9 mouse cellular contexts compared by ENCODE assay signal in the genomic region with DNA sequence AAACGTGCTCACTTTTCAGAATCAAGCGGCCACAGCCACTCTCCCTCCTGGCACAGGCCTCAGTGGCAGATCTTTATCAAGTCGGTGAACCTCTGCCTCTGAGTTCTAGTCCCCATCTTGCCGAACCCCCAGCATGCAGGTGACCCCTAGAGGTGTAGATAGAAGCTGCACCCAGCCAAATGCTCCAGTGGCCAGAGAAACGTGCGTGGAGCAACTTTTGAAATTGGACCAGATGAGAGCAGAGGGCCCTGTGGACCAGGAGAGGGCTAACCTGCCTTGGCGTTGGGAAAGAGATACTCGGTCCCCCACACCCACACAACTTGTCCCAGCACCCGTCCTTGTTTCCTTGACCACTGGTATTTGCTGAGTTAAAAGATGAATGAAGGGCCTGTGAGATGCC. TPM values are rescaled to one million over a fixed set of nuclear protein-coding genes. Genes with fewer than 3 reads are reported as not detected.
DNase-seq lines count a peak whose midpoint lies in the region; ATAC-seq and TF ChIP-seq lines count a peak whose summit lies in the region.
"Had no signal": no experiment of that assay in that cellular context is flagged by ENCODE, and none has a peak within 500 bp of the region (broad histone marks: within the 10 kb centered on the region; RNA-seq: fewer than 3 reads in every experiment).

No protein-coding gene starts in this region.

- peak; percentile 27 for TF ChIP-seq CTCF in heart, postnatal 0 days (IDR thresholded peaks at IDR 0.05; ENCODE audit: low read depth)

- no peak for TF ChIP-seq EP300 in heart, postnatal 0 days (IDR thresholded peaks at IDR 0.05; ENCODE audit: low read depth)

- no peaks in the 10 kb centered on the region for H3K27me3 ChIP-seq in heart, postnatal 0 days (ENCODE audit: control insufficient read depth, insufficient read depth, low read length)
- H3K27me3 ChIP-seq in heart, embryonic 12.5 days (replicated peaks): no peaks in the 10 kb centered on the region
- H3K27me3 ChIP-seq in forebrain, embryonic 15.5 days: no peaks in the 10 kb centered on the region
- H3K27me3 ChIP-seq: neural tube, embryonic 13.5 days had no signal

- ATAC-seq in heart, postnatal 0 days (ENCODE audit: insufficient read depth, low read depth): no peak
- ATAC-seq in heart, embryonic 12.5 days (ENCODE audit: insufficient number of reproducible peaks, low FRiP score): no peak
- no peak for ATAC-seq in forebrain, embryonic 15.5 days (replicated peaks)

- no peaks in the 10 kb centered on the region for H3K9me3 ChIP-seq in heart, postnatal 0 days (replicated peaks; ENCODE audit: control insufficient read depth, low read length)
- no peaks in the 10 kb centered on the region for H3K9me3 ChIP-seq in heart, embryonic 12.5 days (replicated peaks)
- H3K9me3 ChIP-seq in forebrain, embryonic 15.5 days: no peaks in the 10 kb centered on the region
- H3K9me3 ChIP-seq: neural tube, embryonic 13.5 days had no signal

- H3K4me3 ChIP-seq in heart, postnatal 0 days (ENCODE audit: low read depth, low read length): no peak overlapping the region
- no peak overlapping the region for H3K4me3 ChIP-seq in heart, embryonic 12.5 days
- H3K4me3 ChIP-seq in forebrain, embryonic 15.5 days: no peak overlapping the region
- H3K4me3 ChIP-seq: neural tube, embryonic 13.5 days had no signal

- H3K4me1 ChIP-seq in heart, postnatal 0 days (ENCODE audit: control insufficient read depth, insufficient read depth): no peaks in the 10 kb centered on the region
- no peaks in the 10 kb centered on the region for H3K4me1 ChIP-seq in heart, embryonic 12.5 days (replicated peaks)
- H3K4me1 ChIP-seq in forebrain, embryonic 15.5 days: no peaks in the 10 kb centered on the region
- H3K4me1 ChIP-seq: neural tube, embryonic 13.5 days had no signal

- H3K9ac ChIP-seq in heart, postnatal 0 days (replicated peaks; ENCODE audit: low read depth, low read length): no peak overlapping the region
- H3K9ac ChIP-seq in heart, embryonic 12.5 days: no peak overlapping the region
- H3K9ac ChIP-seq in forebrain, embryonic 15.5 days (replicated peaks): no peak overlapping the region
- H3K9ac ChIP-seq: neural tube, embryonic 13.5 days had no signal

- H3K36me3 ChIP-seq in heart, postnatal 0 days (replicated peaks; ENCODE audit: control insufficient read depth, insufficient read depth, low read length): no peaks in the 10 kb centered on the region
- no peaks in the 10 kb centered on the region for H3K36me3 ChIP-seq in heart, embryonic 12.5 days
- H3K36me3 ChIP-seq in forebrain, embryonic 15.5 days: no peaks in the 10 kb centered on the region
- H3K36me3 ChIP-seq: neural tube, embryonic 13.5 days had no signal

- DNase-seq in heart, postnatal 0 days (ENCODE audit: low spot score): no peak
- DNase-seq in B cell, adult 2 months: peak; percentile 26 to 31
- peak; percentile 30 for DNase-seq in adipocyte (ENCODE audit: low spot score)
- DNase-seq in lung, postnatal 10 days: peak; percentile 40
- no peak for DNase-seq in testis, postnatal 14 days (ENCODE audit: low spot score)
- DNase-seq in right cerebral cortex, postnatal 10 days (ENCODE audit: low spot score in 2 of 2): no peak

- no peak overlapping the region for H3K27ac ChIP-seq in heart, postnatal 0 days (ENCODE audit: low read depth)
- no peak overlapping the region for H3K27ac ChIP-seq in heart, embryonic 12.5 days (ENCODE audit: poor library complexity, severe bottlenecking)
- H3K27ac ChIP-seq in forebrain, embryonic 15.5 days (replicated peaks): no peak overlapping the region
- H3K27ac ChIP-seq: neural tube, embryonic 13.5 days had no signal

- no peak overlapping the region for H3K4me2 ChIP-seq in heart, postnatal 0 days (ENCODE audit: low read depth, low read length)
- no peak overlapping the region for H3K4me2 ChIP-seq in heart, embryonic 12.5 days
- no peak overlapping the region for H3K4me2 ChIP-seq in forebrain, embryonic 15.5 days (replicated peaks)
- H3K4me2 ChIP-seq: neural tube, embryonic 13.5 days had no signal

- 35% methylated on average over 9 of the region's 9 CpGs for WGBS in heart, postnatal 0 days
- 37% methylated on average over 9 of the region's 9 CpGs for WGBS in heart, embryonic 12.5 days
- WGBS in forebrain, embryonic 15.5 days: 37% methylated on average over 9 of the region's 9 CpGs

RNA-seq across cellular contexts. Expression of gene Upk3b, which starts 7.1 kb away (rescaled TPM):
- total RNA-seq in heart, postnatal 0 days (2014; rRNA removed; ENCODE audit: low replicate concordance): 40.6 and 47.9 TPM in 2 replicates
- polyA plus RNA-seq in heart, postnatal 0 days (2015; fragmentation: Nextera tagmentation; extraction: Ambion mirVana): 21.1 and 24.0 TPM in 2 replicates
- 60.2 and 60.5 TPM in 2 replicates for polyA plus RNA-seq in heart, embryonic 12.5 days (2016; fragmentation: Nextera tagmentation; extraction: Ambion mirVana)
- not detected in 2 replicates for polyA plus RNA-seq in forebrain, embryonic 15.5 days (2015; fragmentation: Nextera tagmentation; extraction: Ambion mirVana)

RNA-seq across cellular contexts. Expression of gene Upk3bl, which starts 8.9 kb away (rescaled TPM):
- 4.2 TPM in 1 of 2 replicates, not detected in the other for total RNA-seq in heart, postnatal 0 days (2014; rRNA removed; ENCODE audit: low replicate concordance)
- polyA plus RNA-seq in heart, postnatal 0 days (2015; fragmentation: Nextera tagmentation; extraction: Ambion mirVana): not detected in 2 replicates
- polyA plus RNA-seq in heart, embryonic 12.5 days (2016; fragmentation: Nextera tagmentation; extraction: Ambion mirVana): 0.40 and 0.50 TPM in 2 replicates
- not detected in 2 replicates for polyA plus RNA-seq in forebrain, embryonic 15.5 days (2015; fragmentation: Nextera tagmentation; extraction: Ambion mirVana)
- polyA plus RNA-seq: neural tube, embryonic 13.5 days had no signal

RNA-seq across cellular contexts. Expression of gene Rasa4, which starts 38.3 kb away (rescaled TPM):
- total RNA-seq in heart, postnatal 0 days (2014; rRNA removed; ENCODE audit: low replicate concordance): 0.27 and 6.2 TPM in 2 replicates
- 0.96 and 1.3 TPM in 2 replicates for polyA plus RNA-seq in heart, postnatal 0 days (2015; fragmentation: Nextera tagmentation; extraction: Ambion mirVana)
- polyA plus RNA-seq in heart, embryonic 12.5 days (2016; fragmentation: Nextera tagmentation; extraction: Ambion mirVana): 1.0 and 1.6 TPM in 2 replicates
- polyA plus RNA-seq in forebrain, embryonic 15.5 days (2015; fragmentation: Nextera tagmentation; extraction: Ambion mirVana): 6.0 and 6.3 TPM in 2 replicates

RNA-seq across cellular contexts. Expression of gene Dtx2, which starts 50.8 kb away (rescaled TPM):
- 27.4 and 28.6 TPM in 2 replicates for total RNA-seq in heart, postnatal 0 days (2014; rRNA removed; ENCODE audit: low replicate concordance)
- 14.6 and 15.7 TPM in 2 replicates for polyA plus RNA-seq in heart, postnatal 0 days (2015; fragmentation: Nextera tagmentation; extraction: Ambion mirVana)
- polyA plus RNA-seq in heart, embryonic 12.5 days (2016; fragmentation: Nextera tagmentation; extraction: Ambion mirVana): 28.7 and 29.9 TPM in 2 replicates
- 26.6 and 27.6 TPM in 2 replicates for polyA plus RNA-seq in forebrain, embryonic 15.5 days (2015; fragmentation: Nextera tagmentation; extraction: Ambion mirVana)

Comparison
In these comparisons a context has a peak if more than half of its experiments do, and no peak if none do; other contexts are left out.
1. DNase-seq: peak in B cell, adult 2 months (2 of 2), adipocyte (single experiment) and lung, postnatal 10 days (single experiment); none in heart, postnatal 0 days (single experiment), testis, postnatal 14 days (single experiment) and right cerebral cortex, postnatal 10 days (0 of 2).
2. RNA of gene Upk3b, which starts 7.1 kb away (polyA plus RNA-seq): 60.2 to 60.5 TPM in heart, embryonic 12.5 days and 21.1 to 24.0 TPM in heart, postnatal 0 days; not detected in forebrain, embryonic 15.5 days; every median in the first group is over 10 times any median in the second.